Mouse (Mus musculus) kidney, adult 2 months (tissue): ENCODE measurements around the gene Hook2.

ENCODE experiments used
- CTCF ChIP-seq: fragments of 200-500 bp; conservative IDR thresholded peaks from 2 replicates; pipeline ENCODE4 v1.5.1; 2011; ENCODE audit warnings: low read depth, mild to moderate bottlenecking, control low read depth, low read length, moderate library complexity, mixed read lengths; ENCODE audit not compliant: insufficient read depth, insufficient read length
- POLR2A ChIP-seq: fragments of 200-500 bp; IDR thresholded peaks from one replicate; pipeline ENCODE4 v1.6.1; 2011; ENCODE audit warnings: low read depth, low read length, control low read depth

GRCm38 (mm10) chr8:84976763-84977434 lies 13.5 kb upstream of the Hook2 start:
- TF ChIP-seq CTCF (no peak), POLR2A (no peak)
